Mouse (Mus musculus) liver, embryonic 14.5 days (tissue): ENCODE measurements at regions not wholly inside any gene's neighbourhood (a gene's known extent, or its start where the extent isn't known, plus 50 kb on each side); places are given as distances from the start of the nearest gene placed in this dataset.

Experiments used
- ATAC-seq: fragments of 200-750 bp; cut with Nextera tagmentation; 2 replicates; pipeline ENCODE4 v1.8.0; 2017; ENCODE audit warnings: moderate number of reproducible peaks, mild to moderate bottlenecking, moderate library complexity; ENCODE audit not compliant: insufficient read depth
- DNase-seq, 3 experiments: peaks; one replicate each; pipeline ENCODE4 v3.0.0-alpha.2; 2012 to 2013; ENCODE audit warnings: low read depth in 3 of 3, low spot score in 3 of 3
- H3K27ac ChIP-seq: fragments of 300-500 bp; sonication (generic); 2 replicates; pipeline ENCODE4 v1.5.1; 2014; ENCODE audit warnings: moderate library complexity, mild to moderate bottlenecking, control low read depth, inconsistent platforms
- H3K27me3 ChIP-seq: fragments of 300-500 bp; sonication (generic); 2 replicates; pipeline ENCODE4 v1.6.1; 2014; ENCODE audit warnings: mild to moderate bottlenecking, low read length, moderate library complexity; ENCODE audit not compliant: control insufficient read depth, insufficient read depth
- H3K36me3 ChIP-seq: fragments of 300-500 bp; sonication (generic); replicated peaks from 2 replicates; pipeline ENCODE4 v1.6.1; 2014; ENCODE audit warnings: low read depth; ENCODE audit not compliant: control insufficient read depth, insufficient read depth
- H3K4me1 ChIP-seq, 2 experiments: fragments of 200-500 bp in 1 of 2; fragments of 300-500 bp in 1 of 2; sonication (generic) in 1 of 2; replicated peaks; 2 replicates each; pipeline ENCODE4 v1.6.1; 2012 to 2014; ENCODE audit warnings: antibody characterized with exemption in 1 of 2, inconsistent platforms in 1 of 2, low read length in 1 of 2; ENCODE audit not compliant: control insufficient read depth in 2 of 2, insufficient read depth in 2 of 2
- H3K4me2 ChIP-seq: fragments of 300-500 bp; sonication (generic); 2 replicates; pipeline ENCODE4 v1.6.1; 2014; ENCODE audit warnings: low read depth, mild to moderate bottlenecking, control low read depth, moderate library complexity
- H3K4me3 ChIP-seq, 2 experiments: fragments of 200-500 bp in 1 of 2; fragments of 300-500 bp in 1 of 2; sonication (generic) in 1 of 2; 2 replicates each; pipeline ENCODE4 v1.5.1; 2012 to 2014; ENCODE audit warnings: low read depth in 2 of 2, low read length in 2 of 2, mild to moderate bottlenecking in 2 of 2, control low read depth in 1 of 2, inconsistent platforms in 1 of 2, moderate library complexity in 1 of 2; ENCODE audit not compliant: insufficient read depth in 1 of 2
- H3K9ac ChIP-seq: fragments of 300-500 bp; sonication (generic); replicated peaks from 2 replicates; pipeline ENCODE4 v1.6.1; 2014; ENCODE audit warnings: mild to moderate bottlenecking, control low read depth, moderate library complexity
- H3K9me3 ChIP-seq: fragments of 300-500 bp; sonication (generic); 2 replicates; pipeline ENCODE4 v1.6.1; 2016; ENCODE audit warnings: low read length, mixed read lengths; ENCODE audit not compliant: control insufficient read depth
- CTCF ChIP-seq: IDR thresholded peaks from 2 replicates; pipeline ENCODE4 v1.5.1; 2016; ENCODE audit warnings: antibody characterized with exemption, low read depth, control low read depth
- EP300 ChIP-seq: IDR thresholded peaks from 2 replicates; pipeline ENCODE4 v1.6.1; 2016; ENCODE audit warnings: antibody characterized with exemption, low read depth
- WGBS: fragments of 180-500 bp; shearing (Covaris S2); extraction: QIAGEN DNeasy Blood & Tissue Kit; methylation state at CpG from one replicate; pipeline ENCODE4 v1.1.7; 2014; ENCODE audit not compliant: insufficient replicate concordance; 5-methylcytosine and 5-hydroxymethylcytosine counted together

DNA sequence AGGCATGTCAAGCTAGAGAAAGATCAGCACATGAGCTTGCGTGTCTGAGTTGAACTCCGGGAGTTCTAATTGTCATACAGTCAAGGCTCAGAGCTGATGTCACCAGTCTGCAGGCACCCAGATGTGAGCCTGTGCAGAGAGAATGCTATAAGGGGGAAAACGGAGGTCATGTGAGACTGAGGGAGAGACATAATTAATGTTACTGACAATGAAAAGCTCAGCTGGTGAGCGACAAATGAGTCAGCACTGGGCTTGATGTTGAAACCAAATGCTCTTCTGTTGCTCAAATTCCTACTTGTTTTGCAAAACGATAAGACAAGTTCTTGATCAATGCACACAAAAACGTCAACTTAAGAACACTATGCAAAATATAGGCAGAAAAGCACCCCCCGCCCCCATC lies 116.1 kb upstream of the Cpeb2 start:
- no peak for TF ChIP-seq CTCF
- TF ChIP-seq EP300: no peak
- no peak for DNase-seq
- Histone ChIP-seq H3K27me3 (no peaks in the 10 kb centered on the region), H3K4me2 (no peak overlapping the region), H3K9ac (no peak overlapping the region), H3K9me3 (no peaks in the 10 kb centered on the region), H3K27ac (no peak overlapping the region), H3K4me3 (no peak overlapping the region), H3K36me3 (no peaks in the 10 kb centered on the region), H3K4me1 (no peaks in the 10 kb centered on the region)
- no peak for ATAC-seq
- WGBS: 58% methylated on average over 7 of the region's 7 CpGs

DNA sequence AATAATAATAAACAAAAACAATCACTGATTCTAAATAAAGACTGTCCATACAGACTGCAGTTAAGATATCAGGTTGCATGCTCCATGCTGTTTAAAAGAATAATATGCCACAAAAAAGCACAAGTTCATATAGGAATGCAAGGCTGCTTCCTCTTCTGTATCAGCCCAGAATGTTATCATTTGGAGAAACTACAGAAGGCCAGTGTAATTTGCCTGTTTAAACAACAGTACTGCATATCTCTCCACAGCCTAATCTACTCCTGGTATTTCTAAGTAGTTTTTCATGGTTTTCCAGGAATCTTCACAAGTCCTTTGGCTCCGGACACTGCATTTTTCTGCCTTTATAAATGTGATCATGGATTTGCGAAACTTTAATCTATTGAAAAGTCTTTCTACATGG lies 111.9 kb upstream of the Cpeb2 start:
- ATAC-seq (no peak), DNase-seq (no peak)
- no peaks in the 10 kb centered on the region for H3K4me1 ChIP-seq
- no peak overlapping the region for H3K9ac ChIP-seq
- H3K9me3 ChIP-seq: no peaks in the 10 kb centered on the region
- no peak overlapping the region for H3K4me3 ChIP-seq
- no peaks in the 10 kb centered on the region for H3K27me3 ChIP-seq
- no peak overlapping the region for H3K4me2 ChIP-seq
- TF ChIP-seq EP300 (no peak), CTCF (no peak)
- H3K27ac ChIP-seq: no peak overlapping the region
- H3K36me3 ChIP-seq: no peaks in the 10 kb centered on the region
- 56% methylated on average over 2 of the region's 2 CpGs for WGBS

DNA sequence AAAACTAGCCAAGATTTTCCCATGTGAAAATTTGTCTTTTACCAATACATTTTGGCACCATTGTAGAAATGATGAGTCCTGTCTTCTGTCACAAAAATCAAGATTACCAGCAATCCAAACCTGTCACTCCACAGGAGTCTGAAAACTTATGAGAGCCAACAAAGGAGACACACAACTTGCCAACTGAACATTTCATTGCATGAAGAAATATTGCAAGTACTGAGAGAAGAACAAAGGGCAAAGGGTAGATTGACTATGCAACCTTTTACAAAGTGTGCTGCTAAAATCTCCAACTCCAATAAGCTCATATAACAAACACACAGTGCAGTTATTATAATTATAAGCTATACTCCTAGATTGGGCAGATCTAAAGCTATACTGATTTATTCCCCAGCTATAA lies 108.7 kb upstream of the Cpeb2 start:
- Histone ChIP-seq H3K9me3 (no peaks in the 10 kb centered on the region), H3K4me1 (no peaks in the 10 kb centered on the region), H3K36me3 (no peaks in the 10 kb centered on the region), H3K27me3 (no peaks in the 10 kb centered on the region), H3K9ac (no peak overlapping the region), H3K4me3 (no peak overlapping the region), H3K4me2 (no peak overlapping the region), H3K27ac (no peak overlapping the region)
- DNase-seq (no peak), ATAC-seq (no peak)
- TF ChIP-seq EP300 (no peak), CTCF (no peak)

DNA sequence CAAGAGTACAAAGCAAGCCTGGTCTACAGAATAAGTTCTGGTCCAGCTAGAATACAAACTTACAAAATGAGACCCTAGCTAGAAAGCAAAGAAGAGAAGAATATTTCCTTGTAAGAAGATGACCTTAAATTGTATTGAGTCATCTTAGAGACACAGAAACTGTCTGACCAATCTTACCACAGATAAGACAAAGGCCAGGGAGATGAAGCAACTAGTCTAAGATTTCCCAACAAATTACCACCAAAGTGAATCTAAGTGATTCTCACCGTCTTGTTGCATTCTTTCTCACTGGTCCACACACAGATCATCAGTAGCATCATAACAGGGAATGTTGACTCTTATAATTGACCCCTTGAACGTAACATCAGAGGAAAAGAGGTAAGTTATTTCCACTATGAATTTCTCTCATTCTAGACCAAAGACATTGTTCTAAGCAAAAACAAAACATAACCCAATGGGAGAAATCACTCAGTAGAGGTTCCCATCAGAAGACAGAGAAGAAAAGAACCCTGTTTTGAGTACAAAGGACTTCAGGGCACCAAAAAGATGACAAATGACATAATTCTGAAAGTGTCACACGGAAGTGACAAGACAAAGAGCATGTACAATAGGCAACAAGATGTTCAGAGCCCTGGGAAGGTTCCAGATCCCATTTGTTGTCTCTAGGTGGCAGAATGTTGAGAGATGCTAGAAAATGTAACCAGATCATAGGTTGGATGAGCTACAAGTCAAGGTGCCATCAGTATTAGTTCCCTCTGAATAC lies 107.0 kb upstream of the Cpeb2 start:
- Histone ChIP-seq H3K36me3 (no peaks in the 10 kb centered on the region), H3K4me2 (no peak overlapping the region), H3K9ac (no peak overlapping the region), H3K4me1 (no peaks in the 10 kb centered on the region), H3K27me3 (no peaks in the 10 kb centered on the region), H3K27ac (no peak overlapping the region), H3K9me3 (no peaks in the 10 kb centered on the region), H3K4me3 (no peak overlapping the region)
- no peak for TF ChIP-seq CTCF
- no peak for TF ChIP-seq EP300
- no peak for DNase-seq
- WGBS: 46% methylated on average over 3 of the region's 3 CpGs
- no peak for ATAC-seq

DNA sequence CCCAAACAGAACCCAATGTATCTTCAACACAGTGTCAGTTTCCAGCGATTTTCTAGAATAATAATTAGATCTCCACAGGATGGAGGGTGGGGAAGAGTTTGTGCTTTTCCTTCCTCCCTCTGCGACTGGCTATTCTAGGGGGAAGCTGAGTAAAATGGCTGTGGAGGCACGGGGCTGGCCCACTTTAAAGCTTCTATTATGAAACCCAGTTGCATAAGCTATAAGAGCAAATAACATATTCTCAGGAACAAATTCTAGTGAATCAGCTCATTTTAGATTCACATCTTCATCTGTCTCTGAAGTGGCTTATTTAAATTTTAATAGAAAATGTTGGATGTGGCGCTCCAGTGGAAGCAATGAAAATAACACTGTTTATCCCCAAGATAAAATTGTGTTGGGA lies 102.6 kb upstream of the Cpeb2 start:
- H3K36me3 ChIP-seq: no peaks in the 10 kb centered on the region
- 44% methylated on average over 4 of the region's 4 CpGs for WGBS
- H3K4me3 ChIP-seq: no peak overlapping the region
- no peak for TF ChIP-seq EP300
- TF ChIP-seq CTCF: no peak
- no peak overlapping the region for H3K27ac ChIP-seq
- no peaks in the 10 kb centered on the region for H3K27me3 ChIP-seq
- no peaks in the 10 kb centered on the region for H3K4me1 ChIP-seq
- DNase-seq: no peak
- H3K9ac ChIP-seq: no peak overlapping the region
- H3K4me2 ChIP-seq: no peak overlapping the region
- H3K9me3 ChIP-seq: no peaks in the 10 kb centered on the region
- ATAC-seq: no peak
